Mouse (Mus musculus) retina, adult 2 months (tissue): Measurements from ENCODE around the gene Zbed5.
"Not testable (repeated sequence)": the region's sequence is repeated elsewhere in the genome, so short reads cannot be mapped to it uniquely, and the experiment has no call there.

ENCODE experiments used
- DNase-seq: peaks from one replicate; pipeline ENCODE4 v3.0.0-alpha.2; 2012; ENCODE audit warnings: low read depth, low spot score

The Zbed5 gene

DNA sequence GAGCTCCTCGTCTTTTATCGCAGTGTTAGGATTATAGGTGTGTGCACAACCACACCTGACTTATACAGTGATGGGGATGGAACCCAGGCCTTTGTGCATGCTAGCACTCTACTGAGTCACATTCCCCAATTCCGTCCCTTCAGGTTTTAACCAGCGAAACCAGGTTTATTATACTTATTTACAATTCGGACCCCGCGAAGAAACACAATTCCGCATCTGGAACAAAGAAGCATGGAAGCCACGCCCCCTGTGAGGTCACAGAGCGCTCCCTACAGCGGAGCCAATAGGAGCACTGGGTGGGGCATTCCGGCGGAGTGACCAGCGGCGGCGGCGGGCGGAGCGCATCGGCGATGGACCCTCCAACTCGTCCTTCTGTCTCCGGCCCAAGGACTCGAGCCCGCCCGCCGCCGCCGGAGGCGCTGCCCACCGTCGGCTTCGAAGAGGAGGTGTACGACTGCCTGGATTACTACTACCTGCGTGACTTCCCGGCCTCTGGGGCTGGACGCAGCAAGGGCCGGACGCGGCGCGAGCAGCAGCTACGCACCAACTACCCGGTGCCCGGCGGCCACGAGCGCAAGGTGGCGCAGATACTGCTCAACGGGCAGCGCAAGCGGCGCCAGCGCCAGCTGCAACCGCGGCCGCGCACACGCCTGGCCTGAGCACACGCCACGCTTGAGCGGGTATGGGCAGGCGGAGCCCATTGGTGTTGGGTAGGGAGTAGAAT lies 12.9 kb downstream of the Zbed5 start, which contains the start of gene Nupr1l:
TSS of gene Nupr1l (plus strand) at position 299 of the 724 bp plus-strand sequence.
- DNase-seq, result peak; percentile 71

DNA sequence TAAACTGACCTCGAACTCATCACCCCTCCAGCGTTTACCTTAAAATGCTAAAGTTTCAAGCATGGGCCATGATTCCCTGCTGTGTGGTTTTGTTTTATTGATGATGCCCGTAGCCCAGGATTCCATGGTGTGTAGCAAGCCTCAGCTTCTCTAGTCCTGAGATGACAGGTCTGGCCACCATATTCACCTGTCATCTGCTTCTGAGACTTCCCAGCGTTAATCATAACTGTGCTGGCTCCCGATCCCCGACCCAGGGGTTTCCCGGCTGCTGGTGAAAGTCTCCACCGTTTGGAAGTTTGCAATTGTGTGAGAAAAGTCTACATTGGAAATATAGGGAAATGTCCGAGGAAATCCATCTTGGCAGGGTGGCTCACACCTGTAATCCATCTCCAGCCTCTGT lies 13.6 kb downstream of the Zbed5 start:
- no peak for DNase-seq

DNA sequence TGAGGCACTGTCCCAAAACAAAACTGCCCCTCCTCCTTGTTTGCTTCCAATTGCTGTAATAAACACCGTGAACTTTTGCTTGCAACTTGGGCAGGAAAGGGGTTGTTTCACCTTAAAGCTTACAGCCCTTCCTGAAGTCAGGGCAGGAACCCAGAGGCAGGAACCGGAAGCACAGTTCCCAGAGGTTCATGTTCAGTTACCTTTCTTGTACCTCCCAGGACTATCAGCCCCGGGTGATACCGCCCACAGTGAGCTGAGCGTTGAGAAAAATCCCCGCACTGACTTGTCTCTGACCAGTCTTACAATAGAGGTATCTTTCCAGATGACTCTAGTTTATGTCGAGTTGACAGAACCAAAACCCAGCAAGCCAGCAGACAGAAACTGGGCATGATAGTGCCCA lies 14.1 kb downstream of the Zbed5 start:
- DNase-seq, result no peak

DNA sequence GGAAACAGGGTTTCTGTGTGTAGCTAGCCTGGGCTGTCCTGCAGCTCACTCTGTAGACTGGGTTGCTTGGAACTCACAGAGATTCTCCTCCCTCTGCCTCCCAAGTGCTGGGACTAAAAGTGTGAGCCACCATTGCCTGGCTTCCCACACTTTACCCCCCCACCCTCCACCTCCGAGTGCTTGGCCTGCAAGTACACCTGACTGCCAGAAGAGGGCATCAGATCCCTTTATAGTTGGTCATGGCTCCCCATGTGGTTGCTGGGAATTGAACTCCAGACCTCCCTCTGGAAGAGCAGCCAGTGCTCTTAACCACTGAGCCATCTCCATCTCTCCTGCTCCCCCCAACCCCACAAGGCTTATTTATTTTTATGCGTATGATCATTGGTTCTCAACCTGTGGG lies 18.5 kb downstream of the Zbed5 start:
- no peak for DNase-seq

DNA sequence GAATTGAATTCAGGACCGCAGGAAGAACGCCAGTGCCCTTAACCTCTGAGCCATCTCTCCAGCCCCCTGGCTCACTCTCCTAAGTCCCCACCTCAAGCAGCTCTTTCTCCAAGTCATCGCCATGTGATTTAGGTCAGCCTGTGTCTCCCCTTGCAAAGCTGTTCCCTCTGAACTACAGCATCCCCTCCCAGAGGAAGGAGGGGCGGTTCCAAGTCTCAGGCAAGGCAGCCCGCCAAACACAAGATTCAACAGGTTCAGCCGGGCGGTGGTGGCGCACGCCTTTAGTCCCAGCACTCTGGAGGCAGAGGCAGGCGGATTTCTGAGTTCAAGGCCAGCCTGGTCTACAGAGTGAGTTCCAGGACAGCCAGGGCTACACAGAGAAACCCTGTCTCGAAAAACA lies 20.0 kb downstream of the Zbed5 start:
- DNase-seq, result not testable (repeated sequence)

DNA sequence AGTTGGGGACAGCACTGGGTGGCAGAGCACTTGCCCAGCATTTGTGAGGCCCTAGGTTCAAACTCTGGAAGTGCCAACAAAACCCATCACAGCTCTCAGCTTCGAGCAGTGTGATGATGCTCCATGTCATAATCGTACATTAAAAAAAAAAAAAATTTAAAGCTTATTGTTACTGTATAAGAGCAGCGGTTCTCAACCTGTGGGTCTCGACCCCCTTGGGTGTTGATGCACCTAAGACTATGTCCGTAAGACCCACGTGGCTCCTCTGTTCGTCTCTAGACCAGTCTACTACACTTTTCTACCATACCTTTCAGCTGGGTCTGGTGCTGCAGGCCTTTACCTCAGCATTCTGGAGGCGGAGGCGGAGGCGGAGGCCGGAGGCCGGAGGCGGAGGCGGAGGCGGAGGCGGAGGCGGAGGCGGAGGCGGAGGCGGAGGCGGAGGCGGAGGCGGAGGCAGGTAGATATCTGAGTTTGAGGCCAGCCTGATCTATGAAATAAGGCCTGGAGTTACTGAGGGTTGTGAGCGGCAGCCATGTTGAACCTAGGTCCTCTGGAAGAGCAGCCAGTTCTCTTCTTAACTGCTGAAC lies 22.6 kb downstream of the Zbed5 start:
- no peak for DNase-seq

DNA sequence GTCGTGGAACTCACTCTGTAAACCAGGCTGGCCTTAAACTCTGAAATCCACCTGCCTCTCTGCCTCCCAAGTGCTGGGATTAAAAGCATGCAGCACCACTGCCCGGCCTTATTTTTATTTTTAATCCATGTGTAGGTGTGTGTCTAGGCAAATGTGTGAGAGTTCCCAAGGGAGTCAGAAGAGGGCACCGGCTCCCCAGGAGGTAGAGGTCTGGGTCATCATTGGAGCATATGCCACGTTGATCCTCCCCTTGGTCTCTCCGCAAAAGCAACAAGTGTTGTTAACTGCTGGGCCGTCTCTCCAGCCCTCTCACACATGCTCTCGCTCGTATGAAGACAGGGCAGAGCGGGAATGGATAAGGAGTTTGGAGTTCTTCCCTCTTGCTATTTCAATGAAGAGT lies 23.2 kb downstream of the Zbed5 start:
- no peak for DNase-seq

DNA sequence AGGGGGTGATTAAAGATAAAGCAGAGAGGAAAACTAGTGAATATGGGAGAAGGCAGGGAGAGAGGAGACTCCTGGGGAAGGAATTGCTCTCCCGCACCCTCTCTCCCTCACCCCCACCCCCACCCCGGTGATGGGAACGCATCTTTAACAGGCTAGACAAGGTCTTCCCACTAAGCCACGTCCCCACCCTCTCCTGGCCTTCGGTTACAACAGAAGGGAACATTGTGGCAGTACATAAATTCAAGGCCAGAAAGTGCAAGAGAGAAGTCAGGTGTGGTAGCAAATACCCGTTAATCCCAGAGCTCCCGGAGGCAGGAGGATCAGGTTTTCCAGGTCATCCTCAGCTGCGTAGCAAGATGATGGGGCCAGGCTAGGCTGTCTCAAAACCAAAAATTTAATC lies 23.8 kb downstream of the Zbed5 start:
- DNase-seq, result no peak

DNA sequence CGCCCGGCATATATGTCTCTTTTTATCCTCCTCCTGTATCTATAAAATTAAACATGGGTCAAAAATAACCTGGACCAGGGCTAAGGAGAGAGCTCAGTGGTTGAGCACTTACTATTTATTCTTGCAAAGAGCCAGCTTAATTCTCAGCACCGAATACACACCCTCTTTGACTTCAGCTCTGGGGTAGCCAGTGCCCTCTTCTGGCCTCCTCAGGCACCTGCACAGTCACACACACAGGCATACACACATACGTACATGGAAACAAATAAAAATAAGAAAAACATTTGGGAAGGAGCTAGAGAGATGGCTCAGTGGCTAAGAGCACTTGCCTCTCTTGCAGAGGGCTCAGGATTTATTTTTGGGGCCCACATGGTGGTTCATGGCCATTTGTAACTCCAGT lies 26.4 kb downstream of the Zbed5 start:
- no peak for DNase-seq

DNA sequence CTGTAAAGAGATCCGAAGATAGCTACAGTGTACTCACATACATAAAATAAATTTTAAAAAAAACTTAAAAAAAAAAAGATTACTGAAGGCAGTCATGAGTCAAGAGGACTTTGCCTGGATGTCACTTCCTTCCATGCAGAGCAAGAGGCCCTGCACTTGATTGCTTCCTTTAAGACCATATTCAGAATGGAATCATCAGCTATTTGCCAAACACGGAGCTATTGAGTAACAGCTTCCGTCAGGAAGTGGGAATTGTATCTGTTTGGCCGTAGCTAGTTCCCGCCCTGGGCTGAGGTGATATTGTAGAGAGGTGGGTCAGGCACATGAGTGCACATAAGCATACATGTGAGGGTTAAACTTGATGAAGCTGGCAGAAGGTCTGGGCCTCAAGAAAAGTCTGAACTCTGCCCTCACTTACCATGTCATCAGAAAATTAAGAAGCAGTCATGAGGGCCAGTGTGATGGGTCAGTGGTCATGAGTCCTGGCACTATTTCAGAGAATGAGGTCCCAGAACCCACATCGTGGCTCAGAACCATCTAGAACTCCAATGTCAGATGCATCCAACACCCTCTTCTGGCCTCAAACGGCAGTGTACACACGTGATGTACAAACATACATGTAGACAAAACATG lies 29.4 kb downstream of the Zbed5 start:
- no peak for DNase-seq

DNA sequence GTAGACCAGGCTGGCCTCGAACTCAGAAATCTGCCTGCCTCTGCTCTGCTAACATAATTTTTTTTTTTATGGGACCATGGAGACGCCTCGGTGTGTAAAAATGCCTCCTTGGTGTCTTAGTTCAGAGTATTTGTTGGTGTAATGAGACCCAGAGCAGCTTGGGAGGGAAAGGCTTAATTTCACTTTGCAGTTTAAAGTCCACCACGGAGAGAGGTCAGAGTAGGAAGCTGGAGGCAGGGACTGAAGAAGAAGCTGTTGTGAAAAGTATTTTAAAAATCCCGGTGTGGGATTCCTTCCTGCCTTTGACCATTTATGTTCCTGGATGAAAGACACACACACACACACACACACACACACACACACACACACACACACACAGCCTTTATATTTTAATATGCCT lies 30.4 kb downstream of the Zbed5 start:
- no peak for DNase-seq

DNA sequence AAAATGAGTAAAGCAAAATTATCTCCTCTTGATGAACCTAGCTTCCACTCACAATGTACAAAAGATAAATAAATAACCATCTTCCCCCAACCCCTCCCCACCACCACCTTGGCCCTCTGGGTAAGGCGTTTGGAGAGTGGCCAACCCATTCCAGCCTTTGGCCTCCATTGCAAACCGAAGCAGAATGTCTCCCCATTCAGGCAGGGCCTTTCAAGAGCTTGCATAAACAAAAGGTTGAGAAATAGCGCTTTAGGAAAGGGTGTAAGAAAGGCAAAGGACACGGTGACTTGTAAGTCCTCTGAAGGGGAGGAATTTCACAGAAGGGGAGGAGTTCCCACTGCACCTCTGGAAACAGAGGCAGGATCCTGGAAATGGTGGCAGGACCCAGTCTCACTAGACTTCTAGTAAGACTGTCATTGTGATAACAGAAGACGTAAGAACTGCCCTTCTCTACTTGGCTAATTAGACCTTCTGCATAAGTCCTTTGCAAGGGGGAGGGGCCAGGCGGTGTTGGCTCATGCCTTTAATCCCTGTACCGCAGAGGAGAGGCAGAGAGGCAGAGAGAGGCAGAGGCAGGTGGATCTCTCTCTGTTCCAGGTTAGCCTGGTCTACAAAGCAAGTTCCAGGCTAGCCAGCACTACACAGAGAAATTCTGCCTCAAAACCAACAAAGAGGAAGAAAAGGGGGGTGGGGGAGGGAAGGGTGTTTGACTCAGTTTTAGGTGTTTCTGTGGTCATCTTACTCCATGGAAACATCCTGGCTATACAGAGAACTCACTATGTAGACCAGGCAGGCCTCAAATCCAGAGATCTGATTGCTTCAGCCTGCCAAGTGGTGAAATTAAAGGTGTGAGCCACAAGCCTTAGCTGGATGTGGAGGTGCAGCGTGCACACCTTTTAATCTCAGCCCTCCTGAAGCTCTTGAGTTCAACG lies 34.7 kb downstream of the Zbed5 start:
- peak; percentile 16 for DNase-seq

DNA sequence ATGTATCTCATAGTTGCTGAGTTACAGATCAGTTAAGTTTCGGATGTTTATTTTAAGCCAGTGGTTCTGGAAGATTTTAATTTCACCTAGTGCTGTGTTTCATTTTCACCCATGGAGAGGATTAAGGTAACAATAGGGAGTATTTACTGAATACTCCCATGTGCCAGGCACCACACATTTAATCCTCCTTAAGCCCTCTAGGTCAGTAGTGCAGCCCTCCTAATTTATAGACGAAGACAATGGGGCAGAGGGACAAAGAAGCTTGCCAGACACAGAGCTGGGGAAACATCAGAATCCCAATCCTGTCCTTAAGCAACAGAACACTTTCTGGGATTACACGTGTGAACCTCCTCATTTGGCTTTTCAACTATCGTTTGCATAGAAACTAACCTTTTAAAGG lies 41.4 kb downstream of the Zbed5 start:
- DNase-seq, result peak; percentile 44

DNA sequence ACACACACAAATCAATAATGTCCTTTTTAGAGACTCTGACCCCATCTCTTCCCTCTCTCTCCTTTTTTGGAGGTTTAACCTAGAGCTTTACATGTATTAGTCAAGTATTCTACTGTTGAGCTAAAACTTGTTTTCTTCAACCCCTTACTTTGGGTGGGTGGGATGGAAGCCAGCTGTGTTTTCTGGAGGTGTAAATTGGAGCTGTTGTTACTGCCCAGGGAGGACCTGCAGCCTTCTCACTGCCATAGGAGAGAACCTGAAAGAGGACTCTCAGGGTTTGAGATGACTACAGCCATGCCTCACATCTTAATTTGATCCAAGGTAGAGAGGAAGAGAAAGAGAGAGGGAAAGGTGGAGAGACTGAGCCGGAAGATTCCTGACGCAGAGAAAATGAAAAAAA lies 44.8 kb downstream of the Zbed5 start:
- no peak for DNase-seq

DNA sequence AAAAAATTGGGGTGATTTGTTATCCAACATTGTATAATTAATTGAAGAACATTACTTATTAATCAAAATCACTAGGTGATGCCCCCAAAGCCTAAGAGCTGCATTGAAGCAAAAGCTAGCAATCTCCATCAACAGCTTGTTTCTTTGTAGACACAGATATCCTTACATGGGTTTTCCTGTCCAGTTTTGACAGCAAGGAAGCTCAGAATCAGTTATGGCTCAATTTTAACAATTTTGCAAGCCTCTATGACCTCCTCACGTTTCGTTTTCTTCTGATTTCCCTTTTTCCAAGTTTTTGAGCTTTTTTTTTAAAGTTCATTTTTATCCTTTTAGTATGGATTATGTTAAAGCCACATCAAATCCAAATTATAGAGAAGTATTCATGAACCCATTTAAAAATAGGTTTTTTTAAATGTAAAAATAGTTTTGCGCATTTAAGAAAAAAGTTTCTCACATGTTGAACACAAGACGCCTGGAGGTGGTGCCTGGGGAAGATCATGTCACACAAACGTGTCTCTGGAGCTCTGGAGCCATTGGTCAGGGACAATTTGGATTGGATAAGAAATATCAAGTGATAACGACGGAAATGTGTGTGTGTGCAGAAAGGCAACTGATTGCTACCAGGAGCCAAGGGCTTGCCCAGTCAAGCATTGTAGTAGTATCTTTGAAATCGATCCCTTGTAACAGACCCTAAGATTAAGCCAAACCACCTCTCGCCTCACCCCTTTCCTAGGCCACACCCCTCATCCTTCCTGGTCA lies 45.4 kb downstream of the Zbed5 start:
- DNase-seq, result no peak

DNA sequence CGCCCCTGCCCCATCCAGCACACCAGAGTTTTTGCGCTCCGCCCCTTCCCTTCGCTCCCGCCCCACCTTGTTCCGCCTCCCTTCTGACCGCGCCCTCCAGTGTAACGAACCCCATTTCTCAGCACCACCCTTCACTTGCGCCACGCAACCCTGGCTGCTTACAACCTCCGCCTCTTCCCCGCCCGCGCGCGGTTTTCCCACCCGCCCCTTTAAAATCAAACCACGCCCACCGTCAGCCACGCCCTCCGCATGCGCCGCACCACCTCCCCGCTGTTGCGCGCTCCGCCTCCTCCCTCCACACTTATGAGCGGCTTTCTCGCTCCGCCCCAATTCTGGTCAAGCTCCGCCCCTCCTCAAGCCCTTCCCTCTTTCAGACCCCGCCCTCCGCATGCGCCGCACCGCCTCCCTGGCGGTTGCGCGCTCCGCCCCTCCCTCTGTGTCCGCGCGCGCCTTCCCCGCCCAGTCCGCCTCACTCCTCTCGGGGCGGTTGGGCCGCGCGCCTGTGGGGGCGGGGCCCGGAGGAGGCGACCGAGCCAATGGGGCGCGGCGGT lies 46.0 kb downstream of the Zbed5 start, which contains the start of gene Vkorc1l1:
TSS of gene Vkorc1l1 (plus strand) at position 476 of the 551 bp plus-strand sequence.
- peak; percentile 99 for DNase-seq

DNA sequence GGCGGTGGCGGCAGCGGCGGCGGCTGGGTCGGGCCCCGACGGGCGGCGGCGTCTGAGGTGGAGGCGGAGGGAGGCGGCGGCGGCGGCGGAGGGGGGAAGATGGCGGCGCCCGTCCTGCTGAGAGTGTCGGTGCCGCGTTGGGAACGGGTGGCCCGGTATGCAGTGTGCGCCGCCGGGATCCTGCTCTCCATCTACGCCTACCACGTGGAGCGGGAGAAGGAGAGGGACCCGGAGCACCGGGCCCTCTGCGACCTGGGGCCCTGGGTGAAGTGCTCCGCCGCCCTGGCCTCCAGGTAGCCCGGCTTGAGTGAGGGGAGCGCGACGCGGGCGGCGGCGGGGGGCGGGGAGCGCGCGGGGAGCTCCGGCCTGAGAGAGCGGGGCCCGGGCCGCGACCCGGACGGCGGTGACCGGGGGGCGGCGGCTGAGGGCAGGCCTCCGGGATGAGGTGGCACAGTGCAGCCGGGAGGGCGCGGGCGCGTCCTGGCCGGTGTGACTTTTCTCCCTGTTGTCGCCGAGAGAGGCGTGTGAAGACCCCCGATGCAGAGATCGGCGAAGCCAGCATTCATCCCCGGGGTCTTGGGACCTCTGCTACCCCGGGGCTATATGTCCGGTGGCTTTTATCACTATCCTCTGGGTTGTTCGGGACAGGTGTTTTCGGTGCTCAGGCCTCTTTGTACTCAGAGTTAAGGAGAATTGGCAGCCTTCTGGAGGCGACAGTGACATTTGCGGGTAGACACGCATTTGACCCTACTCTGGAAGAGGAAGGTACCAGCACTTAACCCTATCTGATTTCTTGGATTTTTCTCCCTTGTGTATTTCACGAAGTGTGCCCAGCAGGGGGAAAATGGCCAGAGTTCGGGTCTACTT lies 46.8 kb downstream of the Zbed5 start:
- not testable (repeated sequence) for DNase-seq

DNA sequence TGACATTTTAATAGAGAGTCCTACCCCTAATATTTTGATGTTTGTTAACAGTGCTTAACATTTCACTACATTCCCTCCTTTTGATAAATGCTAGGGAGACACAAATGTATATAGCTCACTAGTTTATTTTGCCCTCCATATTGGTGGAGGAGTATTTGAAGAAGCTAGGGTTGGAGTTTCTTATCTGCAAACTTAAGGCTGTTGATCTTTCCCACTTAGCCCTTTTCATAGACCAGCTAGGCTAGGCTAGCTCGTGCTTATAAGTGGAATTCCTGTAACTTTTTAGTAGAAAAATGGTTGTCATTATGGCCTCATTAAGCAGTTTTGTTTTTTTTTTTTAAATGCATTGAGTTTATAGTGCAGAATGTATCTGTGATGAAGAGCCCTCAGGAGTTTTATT lies 47.9 kb downstream of the Zbed5 start:
- DNase-seq, result no peak

DNA sequence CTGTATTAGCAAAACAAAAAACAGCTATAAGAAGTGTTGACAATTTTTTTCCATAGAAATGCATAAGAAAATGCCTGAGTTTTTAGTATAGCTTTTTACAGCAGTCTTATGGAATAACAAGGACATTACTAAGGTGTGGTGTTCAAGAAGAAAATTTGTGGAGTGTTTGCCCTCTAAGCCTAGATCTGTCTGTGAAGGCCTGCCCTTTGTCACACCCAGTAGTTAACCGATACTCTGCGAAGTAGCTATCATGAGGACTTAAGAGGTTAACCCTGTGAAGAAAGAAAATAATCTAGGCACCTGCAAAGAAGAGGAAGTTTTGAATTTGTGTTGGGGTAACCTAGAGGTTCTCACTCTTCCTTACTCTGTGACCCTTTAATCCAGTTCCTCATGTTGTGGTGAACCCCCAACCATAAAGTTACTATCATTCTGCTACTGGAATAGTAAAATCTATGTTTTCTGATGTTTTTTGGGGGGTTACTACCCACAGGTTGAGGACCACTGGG lies 52.1 kb downstream of the Zbed5 start:
- no peak for DNase-seq

DNA sequence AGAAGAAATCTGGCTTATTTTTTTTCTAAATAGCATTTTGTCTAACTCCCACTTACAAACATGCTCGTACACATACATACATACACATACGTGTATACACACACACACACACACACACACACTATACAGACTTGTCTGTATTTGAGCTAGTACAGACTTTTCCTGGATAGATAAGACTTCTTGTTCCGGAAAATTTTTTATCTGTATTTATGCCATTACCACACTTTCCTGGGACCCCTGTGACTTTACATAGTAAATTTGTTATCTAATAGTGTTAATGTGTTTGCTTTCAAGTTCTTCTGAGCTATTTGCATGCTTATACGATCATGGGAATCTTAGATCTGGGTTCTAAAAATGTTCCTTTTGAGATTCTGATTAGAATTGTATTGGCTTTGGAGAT lies 56.6 kb downstream of the Zbed5 start:
- no peak for DNase-seq
